Mouse (Mus musculus) layer of hippocampus, adult 2 months (tissue): Measurements from ENCODE around the gene Eda2r. TPM values are rescaled to one million over a fixed set of nuclear protein-coding genes. Genes with fewer than 3 reads are reported as not detected.

ENCODE experiments used
- DNase-seq, 2 experiments: peaks; one replicate each; pipeline ENCODE4 v3.0.0; 2022; ENCODE audit warnings: low spot score in 2 of 2
- H3K27ac ChIP-seq: fragments of 200-600 bp; 2 replicates; pipeline ENCODE4 v1.8.1; 2022
- H3K4me3 ChIP-seq: fragments of 200-600 bp; 2 replicates; pipeline ENCODE4 v1.8.1; 2022; ENCODE audit warnings: mild to moderate bottlenecking
- CTCF ChIP-seq: fragments of 200-600 bp; conservative IDR thresholded peaks from 2 replicates; pipeline ENCODE4 v1.8.1; 2022; ENCODE audit warnings: antibody characterized with exemption, mild to moderate bottlenecking, moderate library complexity
- long read RNA-seq, 2 experiments: library from polyadenylated mRNA; stranded (forward); transcript quantifications; one replicate each; pipeline ENCODE4 v2.0.0; 2021; ENCODE audit warnings: borderline mapping rate in 2 of 2
- total RNA-seq, 2 experiments: library from RNA; stranded (reverse); gene quantifications; 2 replicates each; pipeline ENCODE4 v1.2.3; 2021

Eda2r gene
- under 1 TPM; 0.17 to 0.33 TPM for total RNA-seq
- long read RNA-seq, experiment 1 = 0 reads
- long read RNA-seq, experiment 2 = 0 reads

DNA sequence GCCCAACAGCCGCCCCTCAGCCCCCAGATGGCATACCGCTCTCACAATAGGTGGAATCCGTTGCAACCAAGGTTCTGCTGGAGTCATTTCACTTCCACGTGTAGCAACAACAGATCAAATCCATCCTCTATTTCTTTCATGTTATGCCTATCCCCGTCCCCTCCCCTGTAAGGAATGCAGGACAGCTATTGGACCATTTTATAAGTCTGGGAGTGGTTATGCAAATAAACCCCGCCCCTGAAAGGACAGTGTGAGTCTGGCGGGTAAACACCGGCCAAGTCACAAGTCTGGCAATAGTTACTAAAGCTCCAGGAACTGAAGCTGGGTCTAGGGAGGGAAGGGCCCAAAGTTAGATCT, at the start of gene Eda2r:
Gene Eda2r (minus strand): TSS at position 152 of the 357 bp plus-strand sequence.
- no peak within 1 kb of the TSS for H3K4me3 ChIP-seq
- no peak within 1 kb of the TSS for H3K27ac ChIP-seq

DNA sequence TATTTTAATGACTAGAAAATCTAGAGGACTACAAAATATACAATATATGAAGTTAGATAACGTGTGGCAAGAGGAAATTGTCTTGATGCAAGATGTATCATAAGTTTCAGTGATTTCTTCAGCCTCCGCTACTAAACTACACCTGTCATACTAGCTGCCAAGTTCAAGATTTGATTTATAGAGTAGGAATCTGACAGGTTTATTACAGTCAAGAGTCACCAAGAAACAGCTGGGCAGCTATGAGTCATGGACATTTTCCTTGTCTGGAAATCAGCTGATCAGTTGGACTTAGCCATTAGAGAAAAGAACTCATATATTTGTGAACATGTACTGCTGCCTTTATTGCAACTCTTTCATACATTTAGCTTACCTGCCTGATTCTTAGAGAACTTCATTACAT, 20.9 kb upstream of the Eda2r start:
- DNase-seq = no peak
- no peak for TF ChIP-seq CTCF
- H3K27ac ChIP-seq = no peak overlapping the region
- H3K4me3 ChIP-seq = no peak overlapping the region

More for the DNA sequence above, at the start of gene Eda2r:
- TF ChIP-seq CTCF = no peak
- no peak for DNase-seq

DNA sequence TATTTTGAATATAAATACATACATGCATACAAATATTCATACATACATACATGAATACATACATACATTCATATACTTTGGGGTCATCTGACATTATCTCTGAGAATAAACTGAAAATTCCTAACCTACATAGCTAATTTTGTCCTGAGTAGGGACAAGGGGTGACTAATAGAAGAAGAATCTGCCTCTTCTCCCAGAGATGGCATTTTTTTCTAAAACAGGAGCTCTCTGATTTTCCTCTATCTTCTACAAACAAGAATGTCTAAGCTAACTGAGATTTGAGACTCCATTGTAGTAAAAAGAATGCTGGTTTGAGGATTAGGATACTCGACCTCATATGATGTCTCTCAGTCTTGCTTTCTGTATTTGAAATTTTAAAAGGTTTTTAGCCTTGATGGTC, 1.1 kb upstream of the Eda2r start:
- H3K27ac ChIP-seq = no peak overlapping the region
- no peak for TF ChIP-seq CTCF
- no peak for DNase-seq
- no peak overlapping the region for H3K4me3 ChIP-seq

DNA sequence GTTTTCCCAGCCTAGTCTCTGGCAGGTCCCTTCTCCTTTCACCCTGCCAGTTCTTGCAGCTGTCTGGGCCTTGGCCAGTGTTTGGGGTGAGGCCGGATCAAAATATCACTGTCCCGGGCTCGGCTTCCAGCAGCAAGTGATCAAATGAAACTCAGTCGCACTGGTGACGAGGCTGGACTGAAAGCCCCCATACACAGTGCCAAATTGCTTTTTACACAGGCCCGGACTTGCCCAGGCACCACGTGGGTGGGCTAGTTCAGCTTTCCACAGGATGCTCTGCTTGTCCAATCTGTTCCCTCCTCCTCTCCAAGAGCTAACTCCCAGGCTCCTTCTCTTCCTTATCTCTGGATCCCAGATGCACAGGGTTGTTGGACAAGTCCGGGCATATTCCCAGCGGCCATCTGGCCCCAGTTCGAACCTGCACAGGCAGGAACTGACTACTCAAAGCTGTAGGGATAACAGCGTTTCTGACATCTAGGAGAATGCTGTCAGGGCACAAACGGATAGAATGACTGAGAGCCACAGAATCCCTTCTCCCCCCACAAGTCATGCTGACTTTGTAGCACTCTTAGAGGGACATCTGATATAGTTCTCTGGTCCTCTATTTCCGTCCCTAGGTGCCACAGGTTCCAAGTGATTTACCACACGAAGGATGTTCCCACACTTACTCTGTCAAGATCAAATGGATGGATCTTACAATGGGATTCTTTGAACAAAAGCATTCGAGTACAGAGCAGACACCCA, 523 bp downstream of the Eda2r start:
- DNase-seq = no peak
- H3K27ac ChIP-seq = no peak overlapping the region
- H3K4me3 ChIP-seq = no peak overlapping the region

DNA sequence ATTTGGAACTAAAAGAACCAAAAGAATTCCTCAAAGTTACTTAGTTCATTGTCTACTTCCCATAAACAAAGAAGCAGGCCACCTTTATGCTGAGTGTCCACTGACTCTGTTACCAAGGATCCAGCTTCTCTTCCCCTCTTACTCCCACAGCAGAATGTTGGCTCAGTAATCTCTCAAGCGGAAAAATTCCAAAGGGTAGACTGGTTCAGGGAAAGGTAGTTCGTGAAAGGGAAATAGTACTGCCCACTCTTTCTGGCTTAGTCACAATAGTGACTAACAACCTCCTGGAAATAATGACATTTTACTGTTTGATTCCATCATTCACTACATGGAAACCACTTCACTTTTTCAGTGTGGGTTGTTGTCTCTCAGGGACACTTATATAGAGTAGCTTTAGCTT, 4.2 kb downstream of the Eda2r start:
- H3K27ac ChIP-seq = no peak overlapping the region
- DNase-seq = no peak
- no peak overlapping the region for H3K4me3 ChIP-seq
- no peak for TF ChIP-seq CTCF

More for the DNA sequence above, 523 bp downstream of the Eda2r start:
- no peak for TF ChIP-seq CTCF

DNA sequence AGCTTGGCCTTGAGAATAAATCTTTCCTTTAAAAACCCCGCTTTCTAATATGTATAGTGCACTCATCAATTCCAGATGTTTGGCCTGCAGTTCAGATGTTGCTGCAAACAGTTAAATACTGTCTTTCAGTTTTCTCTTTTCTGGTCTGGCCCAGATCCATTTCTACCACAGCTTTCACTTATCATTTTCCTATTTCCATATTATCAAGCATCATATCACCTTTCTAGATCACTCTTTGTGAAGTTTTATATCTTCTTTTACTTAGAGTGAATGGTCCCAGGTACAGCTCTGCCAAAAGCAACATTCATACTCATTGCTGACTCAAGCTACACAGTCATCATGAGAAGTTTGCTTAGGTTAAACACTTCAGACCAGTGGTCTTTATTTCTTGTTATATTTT, 7.8 kb downstream of the Eda2r start:
- DNase-seq = no peak
- TF ChIP-seq CTCF = no peak
- Histone ChIP-seq H3K27ac (no peak overlapping the region), H3K4me3 (no peak overlapping the region)

DNA sequence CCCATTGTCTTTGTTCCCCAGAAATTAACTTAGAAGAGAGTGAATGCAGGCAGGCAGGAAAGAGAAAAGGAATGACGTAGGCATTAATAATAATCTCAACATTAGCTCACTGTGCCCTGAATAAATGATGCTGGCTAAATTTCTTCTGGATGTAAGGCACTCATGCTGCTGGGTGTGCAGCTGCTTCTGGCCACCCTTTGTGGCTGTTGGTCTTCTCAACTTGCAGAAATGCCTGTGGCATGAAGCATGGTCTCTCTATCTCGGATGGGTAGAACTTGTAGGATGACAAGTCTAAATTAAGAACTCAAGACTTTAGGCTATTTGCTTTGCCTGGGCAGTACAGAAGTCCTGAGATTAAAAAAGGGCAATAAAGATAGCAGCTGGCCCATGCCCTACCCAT, 8.3 kb downstream of the Eda2r start:
- DNase-seq = no peak
- H3K4me3 ChIP-seq = no peak overlapping the region
- no peak for TF ChIP-seq CTCF
- no peak overlapping the region for H3K27ac ChIP-seq

DNA sequence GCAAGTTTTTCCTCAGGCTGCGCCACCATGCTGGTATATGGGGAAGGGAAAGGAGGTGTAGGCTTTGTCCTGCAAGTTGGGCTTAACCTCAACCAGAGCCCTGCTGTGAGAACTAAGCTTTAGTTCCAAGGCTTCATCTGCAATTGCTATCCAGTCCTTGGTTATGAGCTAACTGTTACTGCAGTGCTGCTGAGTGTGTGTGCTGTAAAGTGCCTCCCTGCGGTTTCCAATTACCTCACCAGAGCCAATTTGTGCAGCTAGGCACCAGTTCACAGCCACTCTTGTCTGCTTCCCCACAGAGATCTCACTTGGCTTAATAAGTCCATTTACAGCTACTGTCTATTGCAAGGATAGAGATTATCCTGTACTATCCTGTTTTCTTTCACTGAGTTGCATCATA, 16.1 kb downstream of the Eda2r start:
- H3K27ac ChIP-seq = no peak overlapping the region
- no peak overlapping the region for H3K4me3 ChIP-seq
- TF ChIP-seq CTCF = no peak
- no peak for DNase-seq

DNA sequence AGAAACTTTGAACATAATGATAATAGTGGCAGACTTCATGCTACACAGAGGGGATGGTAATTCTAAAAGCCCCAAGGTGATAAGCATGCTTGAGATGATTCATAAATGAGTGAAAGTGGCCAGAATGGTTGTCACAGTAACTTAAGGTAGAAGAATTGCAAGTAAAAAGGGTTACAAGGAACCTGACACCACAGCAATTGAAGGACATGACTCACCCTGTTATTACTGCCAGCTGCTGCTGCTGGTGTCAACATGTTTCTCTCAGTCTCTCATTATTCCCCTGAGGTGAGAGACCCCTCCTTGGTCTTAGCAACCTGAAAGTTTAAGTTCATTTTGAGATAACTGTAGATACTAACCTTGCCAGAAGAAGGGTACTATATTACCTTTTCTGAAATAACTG, 49.1 kb downstream of the Eda2r start:
- DNase-seq = no peak
- Histone ChIP-seq H3K27ac (no peak overlapping the region), H3K4me3 (no peak overlapping the region)
- no peak for TF ChIP-seq CTCF
